Comparison of ENCODE assay signal across 8 mouse cellular contexts in the genomic region with DNA sequence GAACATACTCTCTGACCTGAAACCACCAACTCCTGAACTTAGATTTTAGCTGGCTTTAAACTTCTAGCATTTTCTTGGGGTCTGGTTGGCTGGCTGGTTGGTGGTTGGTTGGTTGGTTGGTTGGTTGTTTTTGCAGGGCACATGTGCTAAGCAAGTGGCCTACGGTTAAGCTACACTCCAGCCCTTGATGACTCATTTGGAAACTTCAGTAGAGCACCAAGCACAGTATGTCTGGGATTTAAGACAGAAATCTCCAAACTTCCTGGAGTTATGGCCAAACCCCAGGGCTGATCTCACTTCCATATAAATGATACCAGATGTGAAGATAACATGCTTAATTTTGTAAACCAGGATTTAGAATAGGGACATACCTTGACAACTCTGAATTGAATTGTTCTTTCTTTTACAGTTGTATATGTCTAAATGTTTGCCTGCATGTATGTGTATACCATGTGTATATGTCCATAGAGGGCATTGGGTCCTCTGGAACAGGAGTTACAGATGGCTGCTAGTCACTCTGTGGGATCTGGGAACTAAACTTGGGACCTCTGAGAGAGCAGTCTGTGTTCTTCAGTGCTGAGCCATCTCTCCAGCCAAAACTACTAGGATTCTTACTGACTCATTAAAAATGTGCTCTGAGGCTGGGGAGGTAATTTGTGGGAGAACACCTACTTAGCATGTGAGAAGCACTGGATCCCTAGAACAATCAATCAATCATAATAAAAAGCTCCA. TPM values are rescaled to one million over a fixed set of nuclear protein-coding genes. Genes with fewer than 3 reads are reported as not detected.
A peak's percentile ranks its signal among the peaks of the same experiment; 100 is the strongest.
DNase-seq lines count a peak whose midpoint lies in the region; ATAC-seq and TF ChIP-seq lines count a peak whose summit lies in the region.
"Not testable (repeated sequence)": the region's sequence is repeated elsewhere in the genome, so short reads cannot be mapped to it uniquely, and the experiment has no call there.

No protein-coding gene starts in this region.

- not testable (repeated sequence) for H3K27me3 ChIP-seq in liver, embryonic 14.5 days (ENCODE audit: control insufficient read depth, insufficient read depth, low read length)

- DNase-seq in CD4-positive, CD25-positive, alpha-beta regulatory T cell, adult 2 months (ENCODE audit: low read depth, low spot score) = peak; percentile 36
- peak; percentile 52 for DNase-seq in cerebellum, adult 9-10 months
- peak; percentile 57 to 68 for DNase-seq in heart, postnatal 36 days
- peak; percentile 79 for DNase-seq in layer of hippocampus, adult 11-12 months (ENCODE audit: low spot score)
- DNase-seq in liver, embryonic 14.5 days (ENCODE audit: low read depth in 3 of 3, low spot score in 3 of 3) = not testable (repeated sequence)
- DNase-seq in neural tube, embryonic 10.5 days (ENCODE audit: extremely low spot score, low spot score) = peak; percentile 25
- peak; percentile 81 for DNase-seq in testis, postnatal 10 days (ENCODE audit: low spot score)

- H3K4me2 ChIP-seq in liver, embryonic 14.5 days (ENCODE audit: low read depth) = not testable (repeated sequence)

- H3K4me3 ChIP-seq in liver, embryonic 14.5 days (ENCODE audit: insufficient read depth in 1 of 2, low read depth in 2 of 2, low read length in 2 of 2) = not testable (repeated sequence)

- TF ChIP-seq EP300 in liver, embryonic 14.5 days (IDR thresholded peaks at IDR 0.05; ENCODE audit: low read depth) = not testable (repeated sequence)

- not testable (repeated sequence) for H3K4me1 ChIP-seq in liver, embryonic 14.5 days (replicated peaks; ENCODE audit: control insufficient read depth in 2 of 2, insufficient read depth in 2 of 2, low read length in 1 of 2)

- intact Hi-C loops in heart, postnatal 36 days (cut with DNase I) = not testable (repeated sequence)

- WGBS in liver, embryonic 14.5 days (ENCODE audit: insufficient replicate concordance) = 51% methylated on average over 1 of the region's 1 CpGs

- not testable (repeated sequence) for H3K27ac ChIP-seq in liver, embryonic 14.5 days

- not testable (repeated sequence) for H3K36me3 ChIP-seq in liver, embryonic 14.5 days (replicated peaks; ENCODE audit: control insufficient read depth, insufficient read depth, low read depth)

- TF ChIP-seq CTCF in liver, embryonic 14.5 days (IDR thresholded peaks at IDR 0.05; ENCODE audit: low read depth) = not testable (repeated sequence)

- 0 out of 2 replicates have a peak, but pooled peaks have one; percentile 1 for ATAC-seq in frontal cortex, adult (ENCODE audit: low TSS enrichment)
- ATAC-seq in liver, embryonic 14.5 days (ENCODE audit: insufficient read depth) = peak; percentile 14

- not testable (repeated sequence) for H3K9ac ChIP-seq in liver, embryonic 14.5 days (replicated peaks)

- H3K9me3 ChIP-seq in liver, embryonic 14.5 days (ENCODE audit: control insufficient read depth, low read length) = not testable (repeated sequence)

RNA-seq across cellular contexts. Expression of a gene that starts 39.4 kb away (rescaled TPM):
- 10 to 100 TPM; 17.6 to 17.8 TPM for total RNA-seq in heart, postnatal 36 days (2021)
- 4.3 and 5.4 TPM in 2 replicates for polyA plus RNA-seq in liver, embryonic 14.5 days (2012; rRNA removed)
- polyA plus RNA-seq in liver, embryonic 14.5 days (2014; fragmentation: Nextera tagmentation; extraction: Ambion mirVana) = 1.7 and 2.4 TPM in 2 replicates

RNA-seq across cellular contexts. Expression of a gene that starts 48.4 kb away (rescaled TPM):
- 10 to 100 TPM; 37.9 to 41.4 TPM for total RNA-seq in heart, postnatal 36 days (2021)
- 33.2 and 35.9 TPM in 2 replicates for polyA plus RNA-seq in liver, embryonic 14.5 days (2012; rRNA removed)
- polyA plus RNA-seq in liver, embryonic 14.5 days (2014; fragmentation: Nextera tagmentation; extraction: Ambion mirVana) = 20.9 and 22.3 TPM in 2 replicates
